Mouse (Mus musculus) brain, adult 2 months (tissue): Measurements from ENCODE around the gene Dtx1.

Experiments
- DNase-seq: peaks from one replicate; pipeline ENCODE4 v3.0.0; 2011; ENCODE audit warnings: low read depth, low spot score

Dtx1 gene

GRCm38 (mm10) chr5:120643365-120644085 lies 68.2 kb downstream of the Dtx1 start:
- peak; percentile 80 for DNase-seq

GRCm38 (mm10) chr5:120640094-120640493 lies 71.6 kb downstream of the Dtx1 start:
- no peak for DNase-seq

- no peak for DNase-seq
Measured at GRCm38 (mm10) chr5:120635633-120636032, 76.1 kb downstream of the Dtx1 start.

- DNase-seq: no peak
Measured at GRCm38 (mm10) chr5:120634860-120635259, 76.9 kb downstream of the Dtx1 start.

- DNase-seq: no peak
Measured at GRCm38 (mm10) chr5:120634131-120634530, 77.6 kb downstream of the Dtx1 start, which contains the start of gene Cfap73. Gene Cfap73, minus strand, starts transcription at chr5:120634235.

GRCm38 (mm10) chr5:120631892-120632291 lies 79.8 kb downstream of the Dtx1 start:
- DNase-seq: no peak

GRCm38 (mm10) chr5:120631128-120631527 lies 80.6 kb downstream of the Dtx1 start:
- no peak for DNase-seq
